Mouse (Mus musculus): ENCODE measurements at regions not wholly inside any gene's neighbourhood (a gene's known extent, or its start where the extent isn't known, plus 50 kb on each side); places are given as distances from the start of the nearest gene placed in this dataset.

- TF ChIP-seq POLR2A (IDR thresholded peaks at IDR 0.05; ENCODE audit: insufficient read length, low read depth) = no peak
- TF ChIP-seq TCF12 (IDR thresholded peaks at IDR 0.05; ENCODE audit: insufficient read depth, poor library complexity, severe bottlenecking) = no peak
- TF ChIP-seq POLR2AphosphoS2 (IDR thresholded peaks at IDR 0.05; ENCODE audit: insufficient read length, low read depth) = no peak
- TF ChIP-seq MYOD1 (IDR thresholded peaks at IDR 0.05; ENCODE audit: control insufficient read depth in 1 of 3, insufficient read length in 2 of 3, low read depth in 2 of 3) = no peak
Observed at GRCm38 (mm10) chr11:105513275-105513674, 56.7 kb upstream of the March10 start.

Measured in myocyte (in vitro differentiated cells).